In the genomic region with DNA sequence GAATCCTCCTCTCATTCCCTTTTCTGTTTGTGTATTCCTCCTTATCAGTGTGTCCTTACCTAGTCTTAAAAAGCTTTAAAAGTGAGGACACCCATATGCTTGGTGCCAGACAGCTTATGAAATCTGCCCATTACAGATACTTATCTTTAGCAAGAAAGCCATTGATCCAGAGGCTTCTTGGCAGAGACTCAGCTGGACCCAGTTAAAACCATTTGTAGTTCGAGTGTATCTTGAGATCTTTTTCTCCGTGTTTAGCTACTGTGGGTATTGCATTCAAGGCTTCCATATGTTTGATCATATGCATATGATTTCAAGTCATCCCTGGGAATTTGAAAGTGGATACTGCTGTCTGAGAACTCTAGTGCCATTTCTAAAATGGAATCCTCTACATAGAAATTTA, we compare ENCODE assay signal across 26 mouse cellular contexts. TPM values are rescaled to one million over a fixed set of nuclear protein-coding genes. Genes with fewer than 3 reads are reported as not detected.
DNase-seq lines count a peak whose midpoint lies in the region; ATAC-seq lines count a peak whose summit lies in the region.
"Had no signal": no experiment of that assay in that cellular context is flagged by ENCODE, and none has a peak within 500 bp of the region (broad histone marks: within the 10 kb centered on the region; RNA-seq: fewer than 3 reads in every experiment).

No protein-coding gene starts in this region.

- no peak for DNase-seq in frontal cortex, postnatal 10 days (ENCODE audit: low spot score in 2 of 2)
- peak; percentile 10 to 34 for DNase-seq in left cerebral cortex, adult 9 months (ENCODE audit: low spot score in 2 of 2)
- DNase-seq in left cerebral cortex, adult 18-20 months (ENCODE audit: low spot score in 2 of 2) = no peak
- peak; percentile 70 for DNase-seq in brain, adult 2 months (ENCODE audit: low read depth, low spot score)
- DNase-seq in gonadal fat pad, adult 2 months (ENCODE audit: low read depth) = peak; percentile 79
- no peak for DNase-seq in gastrocnemius, postnatal 10 days
- DNase-seq in natural killer cell, adult 2 months (ENCODE audit: low spot score in 2 of 2) = no peak
- DNase-seq: adrenal gland, adult 8-10 months; cerebellum, adult 18-20 months; cerebellum, postnatal 10 days; gastrocnemius, postnatal 36 days; heart, postnatal 10 days; kidney, adult 11 months; kidney, postnatal 14 days; liver, embryonic 13.5 days; lung, adult 2 months; lung, postnatal 10 days; midbrain, embryonic 14.5 days; thymus, postnatal 25 days had no signal

- ATAC-seq in frontal cortex, adult (ENCODE audit: low TSS enrichment) = peak; percentile 55
- ATAC-seq: forebrain, embryonic 13.5 days; inflammation-experienced regulatory T-cells, adult 6 months had no signal

RNA-seq across cellular contexts. Expression of gene Lypd6, which starts 51.5 kb away (rescaled TPM):
- 10 to 100 TPM; 22.2 to 22.8 TPM for total RNA-seq in left cerebral cortex, adult 18-20 months (2021)
- 4.0 and 6.9 TPM in 2 replicates for polyA plus RNA-seq in gonadal fat pad, adult 2 months (2012; rRNA removed)
- total RNA-seq in gastrocnemius, postnatal 10 days (2021) = 1 to 10 TPM; 3.1 to 6.0 TPM
- total RNA-seq: common myeloid progenitor, adult 5-6 weeks; G1E; neutrophil, adult 5-6 weeks had no signal
- polyA plus RNA-seq: erythroblast, embryonic 14.5 days; G1E; inflammation-experienced regulatory T-cells, adult 6 months had no signal

Comparison
In these comparisons a context has a peak if more than half of its experiments do, and no peak if none do; other contexts are left out.
1. DNase-seq: peak in left cerebral cortex, adult 9 months (2 of 2), brain, adult 2 months (single experiment) and gonadal fat pad, adult 2 months (single experiment); none in frontal cortex, postnatal 10 days (0 of 2), left cerebral cortex, adult 18-20 months (0 of 2), gastrocnemius, postnatal 10 days (single experiment) and natural killer cell, adult 2 months (0 of 2).